Mouse (Mus musculus) hindbrain, postnatal 0 days (tissue): Measurements from ENCODE around the gene Papolb. TPM values are rescaled to one million over a fixed set of nuclear protein-coding genes. Genes with fewer than 3 reads are reported as not detected.

Experiments
- ATAC-seq: fragments of 200-750 bp; cut with Nextera tagmentation; 2 replicates; pipeline ENCODE4 v1.8.0; 2017; ENCODE audit warnings: mild to moderate bottlenecking, moderate TSS enrichment, moderate library complexity
- DNase-seq: peaks from one replicate; pipeline ENCODE4 v3.0.0-alpha.2; 2015; ENCODE audit warnings: low spot score
- H3K27ac ChIP-seq: fragments of 300-500 bp; sonication (generic); 2 replicates; pipeline ENCODE4 v1.5.1; 2014; ENCODE audit warnings: mild to moderate bottlenecking
- H3K27me3 ChIP-seq: fragments of 300-500 bp; sonication (generic); 2 replicates; pipeline ENCODE4 v1.6.1; 2014; ENCODE audit warnings: low read length, mixed read lengths; ENCODE audit not compliant: insufficient read depth
- H3K36me3 ChIP-seq: fragments of 300-500 bp; sonication (generic); 2 replicates; pipeline ENCODE4 v1.6.1; 2014; ENCODE audit warnings: low read length, mixed read lengths; ENCODE audit not compliant: insufficient read depth
- H3K4me1 ChIP-seq: fragments of 300-500 bp; sonication (generic); 2 replicates; pipeline ENCODE4 v1.6.1; 2014; ENCODE audit warnings: antibody characterized with exemption, low read length, mixed read lengths; ENCODE audit not compliant: insufficient read depth
- H3K4me2 ChIP-seq: fragments of 300-500 bp; sonication (generic); 2 replicates; pipeline ENCODE4 v1.6.1; 2014; ENCODE audit warnings: low read depth, mild to moderate bottlenecking, low read length, moderate library complexity, mixed read lengths
- H3K4me3 ChIP-seq: fragments of 300-500 bp; sonication (generic); 2 replicates; pipeline ENCODE4 v1.5.1; 2014; ENCODE audit warnings: low read length
- H3K9ac ChIP-seq: fragments of 300-500 bp; sonication (generic); replicated peaks from 2 replicates; pipeline ENCODE4 v1.6.1; 2014; ENCODE audit warnings: mild to moderate bottlenecking, low read length, moderate library complexity, mixed read lengths
- H3K9me3 ChIP-seq: fragments of 300-500 bp; sonication (generic); 2 replicates; pipeline ENCODE4 v1.6.1; 2016; ENCODE audit warnings: low read length, mixed read lengths
- CTCF ChIP-seq: IDR thresholded peaks from 2 replicates; pipeline ENCODE4 v1.5.1; 2016; ENCODE audit warnings: antibody characterized with exemption, control low read depth, low read depth
- WGBS: fragments of 180-500 bp; shearing (Covaris S2); extraction: QIAGEN DNeasy Blood & Tissue Kit; methylation state at CpG from one replicate; pipeline ENCODE4 v1.1.7; 2014; 5-methylcytosine and 5-hydroxymethylcytosine counted together
- polyA plus RNA-seq: library from polyadenylated mRNA; unstranded; fragments of >200 nt; fragmentation: Nextera tagmentation; extraction: Ambion mirVana; gene quantifications from 2 replicates; pipeline ENCODE4 v1.2.1, GENCODE M21; 2015
- total RNA-seq: library from RNA; depleted of rRNA; stranded (reverse); fragments of >200 nt; gene quantifications from 2 replicates; pipeline ENCODE4 v1.2.3, GENCODE M21; 2014; rRNA removed

The Papolb gene
- total RNA-seq (0.32 and 0.37 TPM in 2 replicates), polyA plus RNA-seq (0.14 and 0.16 TPM in 2 replicates)

DNA sequence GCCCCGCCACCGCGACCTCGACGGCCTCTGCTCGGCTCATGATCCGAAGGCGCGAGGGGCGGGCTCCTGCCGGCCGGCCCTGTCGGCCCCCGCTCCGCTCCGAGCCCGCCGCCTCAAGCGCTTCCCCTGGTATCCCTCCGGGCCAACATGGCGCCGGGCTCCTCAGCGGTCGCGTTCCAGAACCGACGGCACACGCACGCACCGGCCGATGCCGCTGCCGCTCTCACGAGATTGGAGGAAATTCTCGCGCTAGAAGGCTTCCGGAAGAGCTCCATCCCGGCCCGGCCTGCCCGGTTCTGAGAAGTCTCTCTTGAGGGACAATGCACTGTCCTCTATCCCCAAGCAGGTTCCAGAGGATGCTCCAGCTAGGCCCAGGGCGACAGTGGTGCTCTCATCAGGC, at the start of gene Papolb:
TSS of gene Papolb (minus strand) at position 162 of the 400 bp plus-strand sequence.
- no peaks in the 10 kb centered on the region for H3K4me1 ChIP-seq
- TF ChIP-seq CTCF = no peak
- ATAC-seq (no peak), DNase-seq (no peak)
- WGBS = 44% methylated on average over 41 of the region's 41 CpGs
- no peaks in the 10 kb centered on the region for H3K36me3 ChIP-seq
- no peak within 1 kb of the TSS for H3K27ac ChIP-seq
- H3K4me3 ChIP-seq = no peak within 1 kb of the TSS
- H3K9me3 ChIP-seq = no peaks in the 10 kb centered on the region
- no peak within 1 kb of the TSS for H3K4me2 ChIP-seq
- no peaks in the 10 kb centered on the region for H3K27me3 ChIP-seq
- no peak within 1 kb of the TSS for H3K9ac ChIP-seq

DNA sequence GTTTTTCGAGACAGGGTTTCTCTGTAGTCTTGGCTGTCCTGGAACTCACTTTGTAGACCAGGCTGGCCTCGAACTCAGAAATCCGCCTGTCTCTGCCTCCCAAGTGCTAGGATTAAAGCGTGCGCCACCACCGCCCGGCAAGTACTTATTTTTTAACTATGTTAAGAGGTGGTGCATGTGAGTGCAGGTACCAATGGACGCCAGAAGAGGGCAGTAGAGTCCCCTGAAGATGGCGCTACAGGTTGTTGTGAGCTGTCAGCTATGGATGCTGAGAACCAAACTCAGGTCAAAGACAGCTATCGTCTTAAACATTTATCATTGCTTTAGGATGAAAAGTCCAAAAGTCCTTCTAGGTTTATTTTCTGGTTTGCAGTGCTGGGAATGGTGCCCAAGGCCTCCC, 48.3 kb upstream of the Papolb start:
- TF ChIP-seq CTCF = peak; percentile 18; the same call in 1 of the 2 replicates
- ATAC-seq (no peak), DNase-seq (no peak)
- Histone ChIP-seq H3K4me3 (no peak overlapping the region), H3K27ac (no peak overlapping the region), H3K36me3 (no peaks in the 10 kb centered on the region; the same call in 1 of the 2 replicates), H3K4me2 (no peak overlapping the region), H3K9me3 (no peaks in the 10 kb centered on the region), H3K27me3 (no peaks in the 10 kb centered on the region), H3K4me1 (no peaks in the 10 kb centered on the region), H3K9ac (no peak overlapping the region)
- 85% methylated on average over 10 of the region's 10 CpGs for WGBS

DNA sequence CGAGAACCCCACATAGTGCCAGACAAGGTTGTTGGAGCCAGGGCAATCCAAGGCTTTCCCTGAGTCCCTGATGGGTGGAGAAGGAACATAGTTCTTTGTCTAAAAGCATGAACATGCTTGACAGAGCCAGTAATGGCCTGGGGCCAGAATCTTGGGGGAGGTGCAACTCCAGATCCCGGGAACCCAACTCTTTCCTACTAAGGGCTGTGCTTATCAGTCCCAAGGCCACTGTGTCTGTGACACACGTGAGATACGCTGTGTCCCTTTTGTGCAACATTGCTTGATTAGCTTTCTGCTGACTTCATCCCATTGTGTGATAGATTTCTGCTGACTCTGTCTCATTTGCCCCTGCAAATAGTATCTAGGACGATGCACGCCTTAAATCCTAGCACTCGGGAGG, 47.0 kb upstream of the Papolb start:
- Histone ChIP-seq H3K9me3 (no peaks in the 10 kb centered on the region), H3K4me3 (no peak overlapping the region), H3K9ac (no peak overlapping the region), H3K36me3 (peaks cover 7% of the 10 kb centered on the region; the same call in 1 of the 2 replicates), H3K27me3 (no peaks in the 10 kb centered on the region), H3K4me2 (no peak overlapping the region), H3K4me1 (no peaks in the 10 kb centered on the region), H3K27ac (no peak overlapping the region)
- TF ChIP-seq CTCF = no peak
- DNase-seq (peak; percentile 15), ATAC-seq (no peak)
- 68% methylated on average over 7 of the region's 7 CpGs for WGBS

DNA sequence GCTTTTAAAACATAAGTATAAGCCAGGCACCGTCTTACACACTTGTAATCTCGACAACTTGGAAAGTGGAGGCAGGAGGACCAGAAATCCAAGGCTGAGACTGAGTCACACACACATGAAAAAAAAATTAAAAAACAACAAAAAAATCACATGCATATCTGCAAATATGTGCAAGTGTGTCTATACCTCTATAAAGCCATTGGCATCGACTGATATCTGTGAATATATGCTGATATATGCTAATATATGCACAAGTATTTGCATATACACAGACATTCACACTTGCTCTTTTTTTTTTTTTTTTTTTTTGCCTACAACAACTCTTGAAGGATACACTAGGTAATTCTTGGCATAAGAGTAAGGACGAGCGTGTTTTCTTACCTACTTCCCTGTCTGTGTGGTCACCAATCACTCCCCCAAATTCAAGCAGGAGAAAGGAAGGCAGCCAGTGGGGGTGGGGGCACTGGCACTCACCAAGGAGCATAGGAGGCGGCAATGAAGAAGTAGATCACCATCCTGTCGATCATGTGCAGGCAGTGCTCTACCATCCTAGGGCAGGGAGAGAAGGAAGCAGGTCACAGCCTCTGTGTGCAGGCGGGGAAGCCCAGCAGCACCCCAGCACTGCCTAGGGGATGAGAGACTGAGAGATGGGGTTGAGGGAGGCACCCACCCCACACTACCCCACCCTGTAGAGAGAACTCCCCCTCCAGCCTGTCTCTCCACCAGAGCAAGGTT, 44.6 kb upstream of the Papolb start:
- ATAC-seq = no peak
- WGBS = 70% methylated on average over 8 of the region's 8 CpGs
- DNase-seq = no peak

DNA sequence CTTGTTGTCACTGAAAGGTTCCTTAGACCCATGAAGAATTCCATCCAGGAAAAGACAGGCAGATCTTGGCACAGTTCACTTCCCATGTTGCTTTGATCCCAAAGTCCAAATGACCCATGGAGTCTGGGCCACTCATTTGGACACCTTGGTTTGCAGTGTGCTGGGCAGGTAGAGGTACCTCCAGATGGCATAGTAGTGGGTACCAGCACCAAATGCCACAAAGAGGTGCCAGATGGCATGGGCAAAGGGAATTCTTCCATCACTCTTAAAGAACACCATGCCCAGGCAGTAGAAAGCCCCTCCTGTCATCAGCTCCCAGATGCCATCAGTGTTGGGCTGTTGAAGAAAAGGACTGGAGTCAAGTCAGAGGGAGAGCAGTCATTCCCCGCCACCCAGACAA, 34.7 kb upstream of the Papolb start:
- no peak for TF ChIP-seq CTCF
- no peak for DNase-seq
- Histone ChIP-seq H3K4me1 (no peaks in the 10 kb centered on the region), H3K4me3 (no peak overlapping the region), H3K27ac (no peak overlapping the region), H3K36me3 (peaks cover 7% of the 10 kb centered on the region; the same call in 1 of the 2 replicates), H3K4me2 (no peak overlapping the region), H3K9me3 (no peaks in the 10 kb centered on the region), H3K9ac (no peak overlapping the region), H3K27me3 (no peaks in the 10 kb centered on the region)
- no peak for ATAC-seq
- 90% methylated on average over 1 of the region's 1 CpGs for WGBS

More for the DNA sequence above, 44.6 kb upstream of the Papolb start:
- Histone ChIP-seq H3K27ac (no peak overlapping the region), H3K9ac (no peak overlapping the region), H3K36me3 (peaks cover 7% of the 10 kb centered on the region; the same call in 1 of the 2 replicates), H3K9me3 (no peaks in the 10 kb centered on the region), H3K4me1 (no peaks in the 10 kb centered on the region), H3K27me3 (no peaks in the 10 kb centered on the region), H3K4me2 (no peak overlapping the region), H3K4me3 (no peak overlapping the region)
- no peak for TF ChIP-seq CTCF

DNA sequence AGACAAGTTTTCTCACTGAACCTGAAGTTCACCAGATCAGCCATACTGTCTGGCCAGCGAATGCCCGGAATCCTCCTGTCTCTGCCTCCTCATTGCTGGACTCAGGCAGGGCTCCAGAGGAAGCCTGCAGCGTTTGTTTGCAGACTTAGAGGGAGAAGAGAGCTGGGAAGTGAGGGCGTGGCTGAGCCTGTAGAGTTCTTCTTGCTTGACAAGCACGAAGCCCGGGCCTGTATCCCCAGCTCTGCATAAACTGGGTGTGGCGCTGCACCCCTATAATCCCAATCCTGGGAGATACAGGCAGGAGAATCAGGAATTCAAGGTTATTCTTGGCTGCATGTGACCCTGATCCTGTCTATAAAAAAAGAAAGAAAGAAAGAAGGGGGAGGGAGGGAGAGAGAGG, 30.4 kb upstream of the Papolb start:
- H3K36me3 ChIP-seq = no peaks in the 10 kb centered on the region
- WGBS = 60% methylated on average over 7 of the region's 7 CpGs
- no peaks in the 10 kb centered on the region for H3K27me3 ChIP-seq

More for the DNA sequence above, 30.4 kb upstream of the Papolb start:
- ATAC-seq = no peak
- H3K4me3 ChIP-seq = no peak overlapping the region
- no peak for DNase-seq
- no peak overlapping the region for H3K4me2 ChIP-seq
- H3K4me1 ChIP-seq = no peaks in the 10 kb centered on the region
- H3K9me3 ChIP-seq = no peaks in the 10 kb centered on the region
- TF ChIP-seq CTCF = no peak
- no peak overlapping the region for H3K27ac ChIP-seq
- no peak overlapping the region for H3K9ac ChIP-seq
